Mouse (Mus musculus) adrenal gland, postnatal 36 days (tissue): ENCODE data around the gene Ilvbl. TPM values are rescaled to one million over a fixed set of nuclear protein-coding genes. Genes with fewer than 3 reads are reported as not detected.
"Not testable (repeated sequence)": the region's sequence is repeated elsewhere in the genome, so short reads cannot be mapped to it uniquely, and the experiment has no call there.

Experiments used
- DNase-seq, 2 experiments: peaks; one replicate each; pipeline ENCODE4 v3.0.0; 2021; ENCODE audit warnings: mixed read lengths in 1 of 2
- microRNA-seq: library from miRNA; unstranded; fragments of <30 nt; microRNA quantifications from one replicate; pipeline ENCODE4 v1.2.0, GENCODE M21; 2021
- total RNA-seq, 2 experiments: library from RNA; stranded (reverse); gene quantifications; 2 replicates each; pipeline ENCODE4 v1.2.3; 2021

The Ilvbl gene
- total RNA-seq, 2 experiments from 2014 or later: 51.0 to 62.0 TPM

- peak; percentile 36 to 61 for DNase-seq
Observed at GRCm38 (mm10) chr10:78590744-78591143, 16.6 kb downstream of the Ilvbl start.

GRCm38 (mm10) chr10:78591406-78592328 lies 17.5 kb downstream of the Ilvbl start, which contains the start of gene Syde1:
Gene Syde1 (minus strand): TSS chr10:78591964.
- DNase-seq: peak; percentile 58 to 76

- DNase-seq: no peak
Observed at GRCm38 (mm10) chr10:78592856-78593379, 18.8 kb downstream of the Ilvbl start.

- DNase-seq: no peak
Observed at GRCm38 (mm10) chr10:78593736-78594135, 19.6 kb downstream of the Ilvbl start.

- DNase-seq: peak in 1 of 2 experiments; percentile 13
Observed at GRCm38 (mm10) chr10:78594157-78594556, 20.0 kb downstream of the Ilvbl start.

GRCm38 (mm10) chr10:78594566-78594965 lies 20.4 kb downstream of the Ilvbl start:
- DNase-seq: no peak

GRCm38 (mm10) chr10:78599865-78600264 lies 25.7 kb downstream of the Ilvbl start:
- DNase-seq: no peak

- DNase-seq: peak; percentile 21 to 44
Observed at GRCm38 (mm10) chr10:78605080-78605479, 30.9 kb downstream of the Ilvbl start.

GRCm38 (mm10) chr10:78607602-78608001 lies 33.5 kb downstream of the Ilvbl start:
- peak; percentile 18 to 19 for DNase-seq

GRCm38 (mm10) chr10:78617974-78618373 lies 43.8 kb downstream of the Ilvbl start, which contains the start of gene Olfr1357:
Gene Olfr1357 (minus strand): TSS chr10:78618074.
- no peak for DNase-seq

- DNase-seq: not testable (repeated sequence)
Observed at GRCm38 (mm10) chr10:78623143-78623542, 49.0 kb downstream of the Ilvbl start.

GRCm38 (mm10) chr10:78630194-78630593 lies 56.0 kb downstream of the Ilvbl start:
- no peak for DNase-seq

- DNase-seq: peak; percentile 6 to 11
Observed at GRCm38 (mm10) chr10:78632311-78632710, 58.2 kb downstream of the Ilvbl start.

Small RNAs within 50 kb of the gene (microRNA-seq; reads per million reads assigned to microRNA genes)
- gene Gm27541: not detected

Other genes with a start within 250 kb of the Ilvbl start
- gene Agpat3, start 221.9 kb upstream of the Ilvbl start, total RNA-seq: 100 to 1,000 TPM; 293 to 406 TPM
- 100 to 1,000 TPM; 243 to 258 TPM for gene Rrp1, start 161.3 kb upstream of the Ilvbl start, total RNA-seq
- 100 to 1,000 TPM; 268 to 380 TPM for gene Cstb, start 148.7 kb upstream of the Ilvbl start, total RNA-seq
- gene Pdxk, start 109.4 kb upstream of the Ilvbl start, total RNA-seq: 10 to 100 TPM; 26.4 to 27.3 TPM
- gene Olfr1358, start 56.9 kb upstream of the Ilvbl start, total RNA-seq: not detected
- gene Syde1, start 17.6 kb downstream of the Ilvbl start, total RNA-seq: 10 to 100 TPM; 39.0 to 49.0 TPM
- gene Olfr1357, start 43.7 kb downstream of the Ilvbl start, total RNA-seq: not detected
- gene Casp14, start 143.9 kb downstream of the Ilvbl start, total RNA-seq: not detected
- gene Ccdc105, start 178.7 kb downstream of the Ilvbl start, total RNA-seq: not detected
- not detected for gene Slc1a6, start 206.2 kb downstream of the Ilvbl start, total RNA-seq